Mouse (Mus musculus) MEL (cell line): Measurements from ENCODE around the gene Gm5108. TPM values are rescaled to one million over a fixed set of nuclear protein-coding genes. Genes with fewer than 3 reads are reported as not detected.

Experiments
- DNase-seq: peaks from one replicate; pipeline ENCODE4 v3.0.0; 2011; ENCODE audit warnings: low read depth, low spot score
- H3K27ac ChIP-seq: 2 replicates; pipeline ENCODE4 v1.5.1; 2012; ENCODE audit warnings: low read depth, mild to moderate bottlenecking, control low read depth, low read length, moderate library complexity; ENCODE audit not compliant: control insufficient read depth
- H3K27me3 ChIP-seq, 2 experiments: fragments of 150-350 bp in 1 of 2; sonication (generic) in 1 of 2; 2 replicates each; pipeline ENCODE4 v1.6.1; 2012; ENCODE audit warnings: low read length in 2 of 2, mild to moderate bottlenecking in 2 of 2, improper control_type of control experiment in 1 of 2, moderate library complexity in 1 of 2; ENCODE audit not compliant: insufficient read depth in 2 of 2, control insufficient read depth in 1 of 2
- H3K36me3 ChIP-seq, 2 experiments: 2 replicates each; pipeline ENCODE4 v1.6.1; 2012 to 2014; ENCODE audit warnings: low read length in 2 of 2, improper control_type of control experiment in 1 of 2, inconsistent platforms in 1 of 2, mild to moderate bottlenecking in 1 of 2; ENCODE audit not compliant: insufficient read depth in 2 of 2, control insufficient read depth in 1 of 2
- H3K4me1 ChIP-seq, 2 experiments: fragments of 150-350 bp in 1 of 2; sonication (generic) in 1 of 2; 2 replicates each; pipeline ENCODE4 v1.6.1; 2012; ENCODE audit warnings: low read length in 2 of 2, improper control_type of control experiment in 1 of 2, mild to moderate bottlenecking in 1 of 2; ENCODE audit not compliant: insufficient read depth in 2 of 2, control insufficient read depth in 1 of 2
- H3K4me3 ChIP-seq, 2 experiments: fragments of 150-350 bp in 1 of 2; sonication (generic) in 1 of 2; 2 replicates each; pipeline ENCODE4 v1.5.1; 2012; ENCODE audit warnings: low read depth in 2 of 2, low read length in 2 of 2, mild to moderate bottlenecking in 2 of 2, moderate library complexity in 2 of 2, control low read depth in 1 of 2, improper control_type of control experiment in 1 of 2; ENCODE audit not compliant: control insufficient read depth in 1 of 2, insufficient read depth in 1 of 2
- H3K79me2 ChIP-seq: 2 replicates; pipeline ENCODE4 v1.6.1; 2012; ENCODE audit warnings: mild to moderate bottlenecking, low read length, moderate library complexity; ENCODE audit not compliant: control insufficient read depth, poor library complexity, insufficient read depth
- H3K9ac ChIP-seq: 2 replicates; pipeline ENCODE4 v1.6.1; 2012; ENCODE audit warnings: low read depth, mild to moderate bottlenecking, control low read depth, low read length, moderate library complexity; ENCODE audit not compliant: control insufficient read depth, poor library complexity, severe bottlenecking
- H3K9me3 ChIP-seq: fragments of 150-350 bp; sonication (generic); replicated peaks from 2 replicates; pipeline ENCODE4 v1.6.1; 2012; ENCODE audit warnings: mild to moderate bottlenecking, low read length, improper control_type of control experiment, moderate library complexity; ENCODE audit not compliant: insufficient read depth
- CTCF ChIP-seq, 3 experiments: IDR thresholded peaks in 2 of 3; conservative IDR thresholded peaks in 1 of 3; 2 replicates each; pipeline ENCODE4 v1.5.1; 2011 to 2012; ENCODE audit warnings: low read length in 3 of 3, low read depth in 2 of 3, mild to moderate bottlenecking in 2 of 3, improper control_type of control experiment in 1 of 3, inconsistent platforms in 1 of 3, mixed read lengths in 1 of 3, moderate library complexity in 1 of 3; ENCODE audit not compliant: control insufficient read depth in 1 of 3, insufficient read depth in 1 of 3, poor library complexity in 1 of 3, severe bottlenecking in 1 of 3
- KAT2A ChIP-seq: conservative IDR thresholded peaks from 2 replicates; pipeline ENCODE4 v1.6.1; 2012; ENCODE audit warnings: low read depth, low read length, improper control_type of control experiment, inconsistent platforms
- MAFK ChIP-seq: IDR thresholded peaks from 2 replicates; pipeline ENCODE4 v1.6.1; 2011; ENCODE audit warnings: low read depth, mild to moderate bottlenecking, low read length, improper control_type of control experiment, borderline replicate concordance
- MXI1 ChIP-seq: IDR thresholded peaks from 2 replicates; pipeline ENCODE4 v1.6.1; 2011; ENCODE audit warnings: mild to moderate bottlenecking, low read depth, low read length, improper control_type of control experiment
- SIN3A ChIP-seq: IDR thresholded peaks from 2 replicates; pipeline ENCODE4 v1.6.1; 2012; ENCODE audit warnings: low read length, improper control_type of control experiment, inconsistent platforms
- TAL1 ChIP-seq: IDR thresholded peaks from 2 replicates; pipeline ENCODE4 v1.6.1; 2012; ENCODE audit warnings: mild to moderate bottlenecking, inconsistent platforms, low read length, moderate library complexity, mixed read lengths
- TBP ChIP-seq: IDR thresholded peaks from 2 replicates; pipeline ENCODE4 v1.8.0; 2011; ENCODE audit warnings: low read depth, low read length, improper control_type of control experiment
- TCF12 ChIP-seq: IDR thresholded peaks from 2 replicates; pipeline ENCODE4 v1.6.1; 2014; ENCODE audit warnings: low read depth, mild to moderate bottlenecking, inconsistent platforms, low read length, improper control_type of control experiment, moderate library complexity
- USF1 ChIP-seq: IDR thresholded peaks from 2 replicates; pipeline ENCODE4 v1.6.1; 2014; ENCODE audit warnings: low read depth, mild to moderate bottlenecking, inconsistent platforms, low read length, improper control_type of control experiment, moderate library complexity
- ZMIZ1 ChIP-seq: IDR thresholded peaks from 2 replicates; pipeline ENCODE4 v1.6.1; 2012; ENCODE audit warnings: low read depth, mild to moderate bottlenecking, inconsistent platforms, low read length, improper control_type of control experiment, moderate library complexity
- ZNF384 ChIP-seq: IDR thresholded peaks from 2 replicates; pipeline ENCODE4 v1.6.1; 2012; ENCODE audit warnings: low read depth, mild to moderate bottlenecking, inconsistent platforms, low read length, improper control_type of control experiment
- polyA plus RNA-seq, 2 experiments: library from polyadenylated mRNA; stranded (reverse) in 1 of 2; unstranded in 1 of 2; fragments of >175 nt in 1 of 2; fragments of >200 nt in 1 of 2; gene quantifications; 2 replicates each; pipeline versions ENCODE4 v1.2.1 to v1.2.4; 2012; ENCODE audit warnings: low replicate concordance in 2 of 2, low read depth in 1 of 2; ENCODE audit not compliant: insufficient read length in 2 of 2, insufficient read depth in 1 of 2, missing spikeins in 1 of 2
- total RNA-seq: library from RNA; depleted of rRNA; stranded (reverse); fragments of 300-350 nt; gene quantifications from 2 replicates; pipeline ENCODE4 v1.2.3, GENCODE M21; 2012; rRNA removed

The Gm5108 gene
- total and polyA plus RNA-seq, 3 experiments, result not detected

GRCm38 (mm10) chr5:68020870-68021269 lies 79.4 kb downstream of the Gm5108 start:
- no peak for DNase-seq
- Histone ChIP-seq H3K27ac (no peak overlapping the region), H3K9me3 (no peaks in the 10 kb centered on the region), H3K9ac (no peak overlapping the region), H3K36me3 (no peaks in the 10 kb centered on the region), H3K4me1 (no peaks in the 10 kb centered on the region)
- TF ChIP-seq ZMIZ1 (no peak), ZNF384 (no peak), TBP (no peak), SIN3A (no peak), MAFK (no peak), CTCF (IDR thresholded peaks at IDR 0.05 in 2 of 3, conservative IDR thresholded peaks at IDR 0.05 in 1 of 3; ENCODE audit: control insufficient read depth in 1 of 3, insufficient read depth in 1 of 3, low read depth in 2 of 3, low read length in 3 of 3, poor library complexity in 1 of 3, severe bottlenecking in 1 of 3) (no peak), TCF12 (no peak), USF1 (no peak), TAL1 (no peak), KAT2A (no peak), MXI1 (no peak)
- TF ChIP-seq, all 39 proteins: peak for 0
- Histone ChIP-seq H3K79me2 (no peaks in the 10 kb centered on the region), H3K27me3 (no peaks in the 10 kb centered on the region), H3K4me3 (no peak overlapping the region)

Other genes starting within 250 kb of the Gm5108 start
- 22.1 and 27.0 TPM in 2 replicates for gene Atp8a1, start 94.2 kb upstream of the Gm5108 start, total RNA-seq
- 10 to 100 TPM in 1 of 2 experiments, not detected in 1; 18.2 TPM for gene Atp8a1, start 94.2 kb upstream of the Gm5108 start, polyA plus RNA-seq
- gene Gm21905, start 4.8 kb downstream of the Gm5108 start, total RNA-seq, result not detected in 2 replicates
- not detected for gene Gm21905, start 4.8 kb downstream of the Gm5108 start, polyA plus RNA-seq
- not detected in 2 replicates for gene Grxcr1, start 90.2 kb downstream of the Gm5108 start, total RNA-seq
- not detected for gene Grxcr1, start 90.2 kb downstream of the Gm5108 start, polyA plus RNA-seq